Mouse (Mus musculus) liver, embryonic 14.5 days (tissue): Measurements from ENCODE around the gene Hspa12b. TPM values are rescaled to one million over a fixed set of nuclear protein-coding genes. Genes with fewer than 3 reads are reported as not detected.

ENCODE experiments used
- ATAC-seq: fragments of 200-750 bp; cut with Nextera tagmentation; 2 replicates; pipeline ENCODE4 v1.8.0; 2017; ENCODE audit warnings: moderate number of reproducible peaks, mild to moderate bottlenecking, moderate library complexity; ENCODE audit not compliant: insufficient read depth
- DNase-seq, 3 experiments: peaks; one replicate each; pipeline ENCODE4 v3.0.0-alpha.2; 2012 to 2013; ENCODE audit warnings: low read depth in 3 of 3, low spot score in 3 of 3
- H3K27ac ChIP-seq: fragments of 300-500 bp; sonication (generic); 2 replicates; pipeline ENCODE4 v1.5.1; 2014; ENCODE audit warnings: moderate library complexity, mild to moderate bottlenecking, control low read depth, inconsistent platforms
- H3K27me3 ChIP-seq: fragments of 300-500 bp; sonication (generic); 2 replicates; pipeline ENCODE4 v1.6.1; 2014; ENCODE audit warnings: mild to moderate bottlenecking, low read length, moderate library complexity; ENCODE audit not compliant: control insufficient read depth, insufficient read depth
- H3K36me3 ChIP-seq: fragments of 300-500 bp; sonication (generic); replicated peaks from 2 replicates; pipeline ENCODE4 v1.6.1; 2014; ENCODE audit warnings: low read depth; ENCODE audit not compliant: control insufficient read depth, insufficient read depth
- H3K4me1 ChIP-seq, 2 experiments: fragments of 200-500 bp in 1 of 2; fragments of 300-500 bp in 1 of 2; sonication (generic) in 1 of 2; replicated peaks; 2 replicates each; pipeline ENCODE4 v1.6.1; 2012 to 2014; ENCODE audit warnings: antibody characterized with exemption in 1 of 2, inconsistent platforms in 1 of 2, low read length in 1 of 2; ENCODE audit not compliant: control insufficient read depth in 2 of 2, insufficient read depth in 2 of 2
- H3K4me2 ChIP-seq: fragments of 300-500 bp; sonication (generic); 2 replicates; pipeline ENCODE4 v1.6.1; 2014; ENCODE audit warnings: low read depth, mild to moderate bottlenecking, control low read depth, moderate library complexity
- H3K4me3 ChIP-seq, 2 experiments: fragments of 200-500 bp in 1 of 2; fragments of 300-500 bp in 1 of 2; sonication (generic) in 1 of 2; 2 replicates each; pipeline ENCODE4 v1.5.1; 2012 to 2014; ENCODE audit warnings: low read depth in 2 of 2, low read length in 2 of 2, mild to moderate bottlenecking in 2 of 2, control low read depth in 1 of 2, inconsistent platforms in 1 of 2, moderate library complexity in 1 of 2; ENCODE audit not compliant: insufficient read depth in 1 of 2
- H3K9ac ChIP-seq: fragments of 300-500 bp; sonication (generic); replicated peaks from 2 replicates; pipeline ENCODE4 v1.6.1; 2014; ENCODE audit warnings: mild to moderate bottlenecking, control low read depth, moderate library complexity
- H3K9me3 ChIP-seq: fragments of 300-500 bp; sonication (generic); 2 replicates; pipeline ENCODE4 v1.6.1; 2016; ENCODE audit warnings: low read length, mixed read lengths; ENCODE audit not compliant: control insufficient read depth
- CTCF ChIP-seq: IDR thresholded peaks from 2 replicates; pipeline ENCODE4 v1.5.1; 2016; ENCODE audit warnings: antibody characterized with exemption, low read depth, control low read depth
- EP300 ChIP-seq: IDR thresholded peaks from 2 replicates; pipeline ENCODE4 v1.6.1; 2016; ENCODE audit warnings: antibody characterized with exemption, low read depth
- WGBS: fragments of 180-500 bp; shearing (Covaris S2); extraction: QIAGEN DNeasy Blood & Tissue Kit; methylation state at CpG from one replicate; pipeline ENCODE4 v1.1.7; 2014; ENCODE audit not compliant: insufficient replicate concordance; 5-methylcytosine and 5-hydroxymethylcytosine counted together
- polyA plus RNA-seq, 2 experiments: library from polyadenylated mRNA; depleted of rRNA in 1 of 2; stranded (reverse) in 1 of 2; unstranded in 1 of 2; fragments of >200 nt; fragmentation: Nextera tagmentation in 1 of 2; extraction: Ambion mirVana in 1 of 2; gene quantifications; 2 replicates each; pipeline versions ENCODE4 v1.2.1 to v1.2.3; 2012 to 2014

The Hspa12b gene
- polyA plus RNA-seq, 2 experiments: 0.71 to 2.1 TPM

DNA sequence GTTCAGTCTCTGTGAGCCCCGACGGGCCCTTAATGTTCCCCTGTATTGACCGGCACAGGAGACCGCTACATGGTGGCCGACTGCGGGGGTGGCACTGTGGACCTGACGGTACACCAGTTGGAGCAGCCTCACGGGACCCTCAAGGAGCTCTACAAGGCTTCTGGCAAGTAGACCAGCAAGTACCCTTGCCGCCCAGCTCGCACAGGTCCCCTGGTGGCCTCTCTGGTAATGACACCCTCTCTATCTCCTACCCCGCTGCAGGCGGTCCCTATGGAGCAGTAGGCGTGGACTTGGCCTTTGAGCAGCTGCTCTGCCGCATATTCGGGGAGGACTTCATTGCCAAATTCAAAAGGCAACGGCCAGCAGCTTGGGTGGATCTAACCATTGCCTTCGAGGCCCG, 15.5 kb downstream of the Hspa12b start:
- WGBS: 24% methylated on average over 18 of the region's 18 CpGs
- H3K4me3 ChIP-seq: no peak overlapping the region

GRCm38 (mm10) chr2:131143007-131143780, 16.1 kb downstream of the Hspa12b start:
- Histone ChIP-seq H3K4me3 (no peak overlapping the region), H3K9me3 (no peaks in the 10 kb centered on the region), H3K27ac (no peak overlapping the region), H3K9ac (no peak overlapping the region), H3K4me1 (peaks cover 6 to 11% of the 10 kb centered on the region in 2 experiments; a peak in 3 of 4 replicates), H3K4me2 (peak overlapping the region; percentile 33), H3K36me3 (peaks cover 41% of the 10 kb centered on the region), H3K27me3 (no peaks in the 10 kb centered on the region)
- DNase-seq (no peak), ATAC-seq (peak; percentile 7; the same call in 1 of the 2 replicates)
- WGBS: 79% methylated on average over 22 of the region's 22 CpGs
- no peak for TF ChIP-seq EP300
- no peak for TF ChIP-seq CTCF

More for the DNA sequence above, 15.5 kb downstream of the Hspa12b start:
- Histone ChIP-seq H3K27ac (no peak overlapping the region), H3K4me2 (peak overlapping the region; percentile 33), H3K36me3 (peaks cover 35% of the 10 kb centered on the region), H3K9ac (no peak overlapping the region), H3K27me3 (no peaks in the 10 kb centered on the region), H3K9me3 (no peaks in the 10 kb centered on the region), H3K4me1 (peaks cover 6 to 11% of the 10 kb centered on the region in 2 experiments; a peak in 3 of 4 replicates)
- ATAC-seq: peak; percentile 79
- TF ChIP-seq CTCF (peak; percentile 98), EP300 (no peak)
- peak; percentile 62 to 73 (median 65) for DNase-seq

DNA sequence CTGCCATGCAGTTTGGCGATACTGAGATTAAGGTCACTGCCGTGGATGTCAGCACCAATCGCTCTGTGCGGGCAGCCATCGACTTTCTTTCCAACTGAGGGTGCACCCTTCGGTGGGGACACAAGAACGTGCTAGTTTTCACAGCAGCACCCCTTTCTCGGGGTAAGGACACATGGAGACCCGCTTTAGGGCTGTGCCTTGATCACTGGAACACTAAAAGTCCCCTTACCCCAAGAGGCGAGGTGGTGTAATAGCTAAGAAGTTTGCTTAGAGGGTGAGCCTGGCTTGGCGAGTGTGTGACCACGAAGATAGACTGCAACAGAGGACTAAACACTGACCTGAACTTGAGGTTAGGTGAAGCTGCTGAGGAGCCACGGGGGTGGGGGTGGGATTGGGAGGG, 18.0 kb downstream of the Hspa12b start:
- Histone ChIP-seq H3K4me1 (peaks cover 3% of the 10 kb centered on the region in 2 experiments; a peak in 3 of 4 replicates), H3K4me3 (no peak overlapping the region), H3K9ac (no peak overlapping the region), H3K9me3 (no peaks in the 10 kb centered on the region), H3K36me3 (peaks cover 59% of the 10 kb centered on the region), H3K27ac (no peak overlapping the region), H3K4me2 (no peak overlapping the region), H3K27me3 (no peaks in the 10 kb centered on the region)
- 71% methylated on average over 13 of the region's 13 CpGs for WGBS
- TF ChIP-seq CTCF: no peak
- no peak for TF ChIP-seq EP300
- ATAC-seq (no peak), DNase-seq (no peak)

- no peaks in the 10 kb centered on the region for H3K9me3 ChIP-seq
- ATAC-seq (no peak), DNase-seq (no peak)
- TF ChIP-seq EP300 (no peak), CTCF (no peak)
- H3K36me3 ChIP-seq: peaks cover 63% of the 10 kb centered on the region
- H3K27ac ChIP-seq: no peak overlapping the region
- H3K4me2 ChIP-seq: no peak overlapping the region
- peaks cover 3% of the 10 kb centered on the region in 2 experiments; a peak in 3 of 4 replicates for H3K4me1 ChIP-seq
- WGBS: 82% methylated on average over 2 of the region's 2 CpGs
- H3K4me3 ChIP-seq: no peak overlapping the region
- H3K27me3 ChIP-seq: no peaks in the 10 kb centered on the region
- no peak overlapping the region for H3K9ac ChIP-seq
Measured at GRCm38 (mm10) chr2:131145536-131145935, 18.5 kb downstream of the Hspa12b start.

- DNase-seq: no peak
- 79% methylated on average over 21 of the region's 21 CpGs for WGBS
- H3K4me2 ChIP-seq: no peak overlapping the region
- peaks cover 72% of the 10 kb centered on the region for H3K36me3 ChIP-seq
- no peaks in the 10 kb centered on the region for H3K27me3 ChIP-seq
- H3K4me1 ChIP-seq: peaks cover 3 to 4% of the 10 kb centered on the region in 2 experiments; a peak in 3 of 4 replicates
- no peak overlapping the region for H3K9ac ChIP-seq
- H3K4me3 ChIP-seq: no peak overlapping the region
- ATAC-seq: no peak
- TF ChIP-seq CTCF: peak; percentile 7; the same call in 1 of the 2 replicates
- TF ChIP-seq EP300: no peak
- H3K27ac ChIP-seq: no peak overlapping the region
- no peaks in the 10 kb centered on the region for H3K9me3 ChIP-seq
Measured at GRCm38 (mm10) chr2:131146193-131147042, 19.3 kb downstream of the Hspa12b start.
